Mouse (Mus musculus): ENCODE measurements at regions not wholly inside any gene's neighbourhood (a gene's known extent, or its start where the extent isn't known, plus 50 kb on each side); places are given as distances from the start of the nearest gene placed in this dataset.

DNA sequence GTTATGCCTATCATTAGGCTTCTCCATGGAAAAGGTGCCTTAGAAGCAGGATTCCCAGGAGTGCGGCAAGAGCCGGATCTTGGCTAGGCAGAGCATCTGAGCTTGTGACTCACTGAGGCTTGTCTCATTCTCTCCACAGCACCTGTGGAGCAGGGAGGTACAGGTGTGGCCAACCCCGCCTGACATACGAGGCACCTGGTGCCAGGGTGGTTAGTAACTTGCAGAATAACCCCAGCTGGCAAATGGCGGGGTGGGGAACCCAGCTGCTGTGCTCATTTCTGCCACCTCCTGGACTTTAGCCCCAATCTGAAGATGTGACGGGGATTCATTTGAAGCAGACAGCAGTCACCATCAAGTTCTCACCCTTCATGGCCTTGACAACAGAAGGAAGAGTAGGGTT is 96.2 kb downstream of the Pdgfra start:
- DNase-seq: no peak

DNA sequence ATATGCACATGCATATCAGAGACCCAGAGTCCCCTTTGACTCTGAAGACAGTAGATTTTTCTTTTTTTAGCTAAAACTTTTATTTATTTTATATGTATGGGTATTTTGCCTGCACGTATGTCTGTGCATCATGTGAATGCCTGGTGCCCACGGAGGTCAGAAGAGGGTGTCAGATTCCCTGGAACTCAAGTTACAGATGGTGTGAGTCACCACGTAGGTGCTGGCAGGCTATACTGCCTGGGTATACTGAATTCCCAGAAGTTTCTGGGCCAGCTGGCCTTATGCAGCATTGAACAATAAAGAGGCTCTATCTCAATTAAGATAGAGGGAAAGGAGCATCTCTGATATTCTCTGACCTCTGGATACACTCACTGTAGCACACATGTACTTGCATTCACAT is 97.6 kb downstream of the Pdgfra start:
- no peak for DNase-seq

DNA sequence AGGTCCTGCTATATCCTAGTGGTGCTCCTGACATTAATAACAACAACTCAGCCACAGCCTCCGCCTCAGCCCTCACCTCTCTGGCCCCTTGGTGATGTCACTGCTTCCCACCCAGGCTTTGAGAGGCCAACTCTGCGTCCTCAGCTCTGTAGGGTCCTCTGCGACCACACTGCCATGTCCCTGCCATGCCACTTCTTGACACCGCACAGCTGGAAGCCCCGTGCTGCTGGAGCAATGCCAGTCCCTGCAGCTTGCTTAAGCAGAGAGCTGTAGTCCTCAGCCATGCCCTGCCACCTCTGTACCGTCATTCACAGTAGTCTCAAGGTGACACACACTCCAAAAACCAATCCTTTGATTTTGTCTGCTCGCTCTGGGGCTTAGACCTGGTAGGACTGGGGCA is 101.3 kb downstream of the Pdgfra start:
- DNase-seq: peak in 1 of 2 experiments; percentile 10

DNA sequence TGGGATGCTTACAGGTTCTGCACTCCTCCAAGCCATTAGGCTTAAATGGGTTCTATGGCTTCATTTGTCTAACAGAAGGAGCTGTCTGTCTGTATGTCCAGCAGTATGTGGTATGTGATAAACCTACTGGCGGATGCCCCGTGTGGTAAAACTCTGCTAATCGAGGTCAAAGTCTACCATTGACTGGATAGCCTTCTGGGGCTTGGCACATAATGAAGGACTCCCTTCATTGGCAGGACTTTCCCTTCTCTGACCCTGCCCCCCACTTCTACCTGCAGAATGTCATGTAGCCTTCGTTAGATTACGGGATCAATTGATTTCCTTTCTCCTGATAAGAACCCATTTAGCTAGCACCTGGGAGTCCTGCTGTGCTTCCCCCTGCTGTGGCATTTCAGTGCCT is 101.7 kb downstream of the Pdgfra start:
- DNase-seq: no peak

DNA sequence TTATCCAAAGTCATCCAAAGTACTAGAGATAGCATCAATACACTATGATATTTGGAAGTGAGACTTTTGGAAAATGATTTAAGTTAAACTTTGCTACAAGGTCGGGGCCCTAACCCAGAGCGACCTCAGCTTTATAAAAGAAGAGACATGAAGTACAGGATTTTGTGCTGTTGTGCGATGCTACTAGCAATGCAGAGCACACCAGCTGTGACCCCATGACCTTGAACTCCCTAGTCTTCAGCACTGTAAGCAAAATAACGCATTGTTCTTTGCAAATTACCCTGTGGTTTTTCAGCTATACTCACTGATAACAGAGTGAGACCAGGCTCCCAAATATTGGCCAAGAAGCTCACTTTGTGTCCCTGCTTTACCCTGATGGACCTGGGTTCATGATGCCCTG is 104.1 kb downstream of the Pdgfra start:
- DNase-seq: peak; percentile 17 to 35

DNA sequence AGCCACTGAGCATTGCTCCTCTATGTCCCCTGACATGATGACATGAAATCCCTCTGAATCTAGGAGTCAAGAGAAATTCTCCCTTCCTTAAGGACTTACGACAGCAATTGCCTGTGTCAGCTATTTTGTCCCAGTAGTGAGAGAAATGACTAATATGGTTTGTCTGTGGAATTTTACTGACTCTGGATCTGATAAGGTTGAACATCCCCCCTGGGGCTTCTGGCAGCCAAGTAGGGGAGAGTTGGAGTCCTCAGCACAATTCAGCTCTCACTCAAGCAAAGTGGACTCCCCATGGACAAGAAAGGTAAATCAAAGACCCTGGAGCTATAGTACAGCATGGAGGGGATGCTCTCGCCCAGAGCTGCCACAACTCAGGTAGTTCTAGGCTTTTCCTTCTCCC is 105.0 kb downstream of the Pdgfra start:
- peak in 1 of 2 experiments; percentile 4 for DNase-seq

DNA sequence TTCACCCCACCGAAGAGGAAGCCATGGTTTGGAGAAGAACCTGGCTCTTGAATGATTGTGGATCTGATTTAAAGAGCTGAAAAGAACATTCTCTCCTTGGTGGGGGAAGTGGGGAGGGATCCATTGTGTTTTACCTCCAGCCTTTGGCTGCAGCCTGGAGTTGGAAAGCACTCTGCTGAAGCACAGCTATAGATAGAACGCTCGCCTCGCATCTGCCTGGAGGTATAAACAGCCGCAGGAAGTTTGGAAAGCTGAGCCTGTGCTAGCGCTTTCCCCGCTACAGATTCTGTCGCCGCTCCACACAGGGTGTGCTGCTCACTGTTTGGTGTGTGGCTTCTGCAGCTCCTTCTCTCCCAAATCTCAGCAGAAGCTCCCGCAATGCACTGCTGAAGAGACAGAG is 108.2 kb downstream of the Pdgfra start:
- DNase-seq: no peak

DNA sequence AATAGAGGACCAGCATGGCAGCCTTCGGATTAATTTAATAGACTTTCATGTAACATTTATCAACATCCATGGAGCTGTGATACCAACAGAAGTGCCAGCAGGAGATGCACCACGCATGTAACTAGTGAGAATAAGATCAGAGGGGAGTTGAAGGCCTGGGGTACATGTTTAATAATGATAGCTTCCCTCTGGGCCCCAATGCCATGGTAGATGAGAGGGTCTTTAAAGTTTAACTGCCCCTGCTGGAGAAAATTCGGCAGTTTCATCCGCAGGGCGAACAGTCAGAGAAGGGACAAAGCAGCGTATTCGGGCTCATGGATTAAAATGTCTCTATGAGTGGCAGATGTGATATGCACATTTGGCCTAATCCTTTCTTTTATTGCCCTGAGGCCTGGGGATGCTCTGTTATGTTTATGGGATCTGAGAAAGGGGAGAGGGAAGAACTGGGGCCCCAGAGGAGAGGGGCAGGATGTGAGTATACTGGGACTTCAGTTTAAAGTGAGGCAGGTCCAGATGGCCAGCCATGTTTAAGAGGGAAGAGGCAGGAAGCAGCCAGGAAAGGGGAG is 114.1 kb downstream of the Pdgfra start:
- DNase-seq: no peak

DNA sequence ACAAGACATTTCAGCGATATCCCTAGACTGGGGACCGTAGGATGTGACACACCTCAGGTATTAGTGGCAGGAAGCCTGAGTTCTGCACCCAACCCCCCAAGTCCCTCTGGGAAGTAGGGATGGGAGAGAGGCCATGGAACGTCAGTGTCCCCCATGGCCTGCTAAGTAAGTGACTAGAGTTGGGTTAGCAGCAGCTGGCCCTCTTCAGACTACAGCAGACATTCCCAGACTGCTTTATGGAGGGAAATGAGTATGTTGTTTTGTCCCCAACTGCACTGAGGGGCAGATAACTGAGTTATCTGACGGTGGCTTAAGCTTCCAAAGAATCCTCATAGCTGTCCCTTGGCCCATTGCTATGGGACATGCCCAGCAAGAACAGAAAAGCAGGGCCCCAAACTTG is 114.8 kb downstream of the Pdgfra start:
- no peak for DNase-seq

DNA sequence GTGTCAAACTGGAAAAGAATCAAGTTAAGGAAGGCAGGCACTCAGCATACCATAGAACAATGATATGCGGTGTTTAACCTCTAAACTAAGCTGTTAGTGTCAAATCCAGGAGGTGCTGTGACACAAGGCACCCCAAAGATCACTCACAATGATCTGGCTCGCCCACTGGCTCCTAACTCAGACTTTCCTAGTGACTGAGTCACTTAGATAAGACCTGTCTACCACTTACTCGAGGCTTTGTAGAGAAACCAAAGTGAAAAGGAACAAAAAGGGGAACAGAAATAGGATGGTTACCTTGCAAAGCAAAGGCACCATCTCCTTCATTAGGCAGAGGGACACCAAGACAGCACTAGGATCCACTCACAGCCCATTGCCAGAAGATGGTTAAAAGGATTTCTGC is 115.7 kb downstream of the Pdgfra start:
- DNase-seq: no peak

DNA sequence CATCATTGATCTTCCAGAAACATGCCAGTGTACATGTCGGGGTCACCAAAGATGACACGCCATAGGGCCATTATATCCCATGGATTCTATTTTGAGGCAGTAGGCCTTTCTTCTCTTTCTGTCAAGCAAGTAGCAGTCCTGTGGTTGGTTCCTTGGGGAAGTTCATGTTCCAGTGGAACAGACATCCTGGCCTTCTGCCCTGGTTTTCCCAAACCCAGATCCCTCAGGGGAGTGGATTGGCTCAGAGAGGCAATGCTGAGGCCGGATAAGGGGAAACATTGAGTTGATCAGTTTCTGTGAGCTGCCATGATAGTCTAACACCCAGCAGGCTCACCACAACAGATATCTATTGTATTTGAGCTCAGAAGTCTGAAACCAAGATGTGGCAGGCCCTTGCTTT is 125.9 kb downstream of the Pdgfra start:
- DNase-seq: no peak

DNA sequence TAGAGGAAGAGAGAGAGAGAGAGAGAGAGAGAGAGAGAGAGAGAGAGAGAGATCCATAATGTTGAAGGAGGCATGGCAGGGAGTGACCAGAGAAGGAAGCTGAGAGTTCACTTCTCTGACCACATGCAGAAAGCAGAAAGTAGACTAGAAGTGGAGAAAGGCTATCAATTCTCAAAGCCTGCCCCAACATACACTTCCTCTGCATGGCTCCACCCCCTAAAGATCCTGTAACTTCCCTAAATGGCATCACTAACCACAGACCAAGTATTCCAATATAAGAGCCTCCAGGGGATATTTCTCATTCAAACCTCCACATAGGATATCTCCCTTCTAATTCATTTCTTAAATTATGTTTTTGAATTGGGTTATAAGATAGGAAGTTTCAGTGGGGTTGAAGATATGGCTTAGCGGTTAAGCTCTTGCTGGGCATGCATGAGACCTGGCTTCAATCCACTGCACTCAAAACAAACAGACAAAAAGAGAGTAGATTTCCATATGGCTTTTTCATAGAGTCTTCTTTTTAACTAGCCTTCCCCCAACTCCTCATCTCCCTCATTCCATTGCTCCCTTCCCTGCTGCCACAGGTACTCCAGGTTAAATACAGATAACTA is 127.6 kb downstream of the Pdgfra start:
- DNase-seq: no peak

DNA sequence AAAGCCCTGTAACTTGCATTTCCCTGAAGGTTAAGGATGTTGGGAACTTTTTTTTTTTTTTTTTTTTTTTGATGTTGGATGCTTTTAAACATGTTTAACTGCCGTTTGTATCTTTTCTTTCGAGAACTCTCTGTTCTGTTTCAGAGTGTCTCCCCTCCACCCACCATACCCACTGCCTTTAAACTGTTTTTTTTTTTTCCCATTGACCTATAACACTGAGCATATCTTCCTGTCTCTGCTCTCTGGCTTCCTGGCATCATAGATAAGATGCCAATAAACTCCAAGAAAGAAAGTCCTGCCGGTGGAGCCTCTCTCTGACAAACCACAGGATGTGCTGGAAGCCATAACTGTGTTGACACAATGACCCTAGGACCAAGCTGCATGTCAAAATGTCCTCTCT is 128.6 kb downstream of the Pdgfra start:
- no peak for DNase-seq

DNA sequence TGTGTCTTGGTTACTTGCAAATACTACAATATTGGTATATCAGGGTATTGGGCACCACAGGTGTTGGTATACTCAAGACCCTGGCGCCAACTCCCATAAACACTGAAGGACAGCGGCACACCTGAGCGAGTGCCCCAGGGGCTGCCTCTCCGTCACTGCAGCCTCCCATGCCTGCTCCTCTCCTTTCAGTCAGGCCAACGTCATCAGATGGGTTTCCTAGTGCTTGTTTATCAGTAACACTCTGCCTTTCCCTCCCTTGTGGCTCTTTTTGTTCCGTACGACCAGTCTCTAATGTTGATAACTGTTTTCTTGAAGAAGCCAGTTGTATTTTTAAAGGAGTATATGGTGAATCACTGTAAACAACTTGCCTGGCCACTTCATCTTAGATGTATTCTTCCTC is 129.4 kb downstream of the Pdgfra start:
- no peak for DNase-seq

DNA sequence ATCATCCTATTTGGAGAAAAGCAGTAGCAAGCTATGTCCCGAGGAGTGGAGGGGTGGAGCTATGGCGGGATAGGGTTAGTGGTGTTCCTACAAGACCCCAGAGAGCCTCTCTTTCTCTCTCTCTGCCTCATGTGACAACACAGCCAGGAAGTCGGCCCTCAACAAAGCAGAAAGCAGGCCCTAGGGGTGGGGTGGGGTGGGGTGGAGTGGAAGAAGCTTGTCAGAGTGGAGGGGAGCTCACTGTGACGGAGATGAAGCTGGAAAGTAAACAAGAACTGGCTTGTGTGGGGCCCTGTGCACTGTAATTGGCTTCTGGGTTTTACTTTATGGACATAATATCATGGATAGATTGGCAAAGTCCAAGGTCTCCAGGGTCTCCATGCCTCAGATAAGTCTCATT is 130.5 kb downstream of the Pdgfra start:
- no peak for DNase-seq

DNA sequence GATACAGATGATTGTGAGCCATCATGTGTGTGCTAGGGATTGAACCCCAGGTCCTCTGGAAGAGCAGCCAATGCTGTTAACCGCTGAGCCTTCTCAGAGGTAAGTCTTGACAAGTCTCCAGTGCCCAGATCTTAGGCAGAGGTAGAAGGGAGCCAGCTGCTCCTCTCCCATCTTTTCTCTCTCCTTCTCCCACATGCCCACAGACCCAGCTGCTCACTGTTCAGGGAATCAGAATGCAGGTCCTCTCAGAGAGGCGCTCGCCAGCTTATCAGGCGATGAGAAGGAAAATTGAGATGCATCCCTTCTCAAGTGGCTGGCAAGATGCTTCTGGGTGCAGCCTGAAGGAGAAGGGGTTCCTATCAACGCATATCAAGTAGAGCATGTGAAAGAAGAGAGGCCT is 131.7 kb downstream of the Pdgfra start:
- no peak for DNase-seq

DNA sequence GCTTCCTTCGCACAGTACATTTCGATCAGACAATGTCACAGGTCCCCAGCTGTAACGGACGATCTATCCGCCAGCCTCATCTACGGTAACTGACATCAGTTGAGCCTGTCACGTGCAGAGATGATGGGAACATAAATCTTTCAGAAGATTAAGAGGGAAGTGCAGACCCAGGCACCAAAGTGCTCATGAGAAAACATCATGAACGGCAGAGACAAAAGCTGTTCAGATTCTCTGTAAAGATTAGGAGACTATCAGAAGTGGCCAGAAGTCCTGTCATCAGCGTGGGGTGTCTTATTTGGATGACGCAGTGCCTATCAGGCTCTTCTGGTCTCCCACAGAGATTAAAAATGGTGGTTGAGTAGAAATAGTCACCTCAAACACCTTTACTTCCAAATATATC is 133.9 kb downstream of the Pdgfra start:
- DNase-seq: no peak

DNA sequence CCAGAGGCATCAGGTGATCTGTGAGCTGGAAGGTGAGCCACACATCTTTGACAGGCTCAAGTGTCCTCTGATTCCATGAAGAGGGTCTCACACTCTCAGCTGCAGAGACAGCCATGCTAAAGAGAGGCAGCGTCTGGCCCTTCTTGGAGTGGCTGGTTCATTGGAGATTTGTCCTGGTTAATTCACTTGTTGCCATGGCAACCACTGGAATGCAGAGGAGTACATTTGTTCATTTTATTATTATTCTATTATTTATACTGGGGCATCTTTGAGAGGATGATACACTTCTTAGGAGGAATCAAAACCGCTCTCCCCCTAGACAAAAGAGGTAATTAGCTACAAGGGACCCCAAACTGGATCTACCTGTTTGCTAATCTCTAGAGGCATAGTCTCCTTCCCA is 143.6 kb downstream of the Pdgfra start:
- DNase-seq: no peak

DNA sequence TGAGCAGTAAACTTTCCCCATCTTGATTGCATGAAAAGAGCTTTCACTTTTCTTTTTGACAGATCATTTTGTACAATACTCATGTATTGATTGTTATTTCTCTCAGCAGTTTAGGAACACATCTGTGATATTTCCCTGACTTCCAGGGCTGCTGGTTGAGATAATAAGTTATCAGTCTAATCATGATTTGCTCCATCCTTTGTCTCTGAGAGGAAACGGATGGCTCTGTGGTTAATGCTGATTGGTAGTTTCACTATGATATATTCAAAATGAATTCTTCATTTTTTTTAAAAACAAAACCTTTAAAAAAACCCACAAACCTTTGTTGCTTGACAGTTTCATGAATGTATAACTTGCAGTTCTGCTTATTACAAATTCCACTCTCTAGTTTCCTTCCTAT is 160.8 kb downstream of the Pdgfra start:
- DNase-seq: no peak

DNA sequence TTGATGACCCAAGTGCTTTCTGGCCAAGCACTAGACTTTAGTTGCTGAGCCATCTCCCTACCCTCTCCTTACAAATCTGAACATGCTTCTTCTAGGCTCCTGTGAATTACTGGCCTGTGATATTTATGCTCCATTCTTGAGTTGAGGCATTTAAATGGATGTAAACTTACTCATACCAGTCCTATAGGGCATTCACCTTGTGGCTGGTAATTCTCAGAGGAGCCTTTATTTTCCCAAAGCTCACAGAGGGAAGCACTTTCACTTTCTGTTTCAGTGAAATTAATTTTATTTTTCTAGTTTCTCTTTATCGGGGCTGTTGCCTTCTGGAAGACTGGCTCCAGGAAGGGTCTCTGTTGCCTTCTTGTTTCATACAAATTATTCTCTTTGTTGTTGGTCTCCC is 163.9 kb downstream of the Pdgfra start:
- DNase-seq: no peak

DNA sequence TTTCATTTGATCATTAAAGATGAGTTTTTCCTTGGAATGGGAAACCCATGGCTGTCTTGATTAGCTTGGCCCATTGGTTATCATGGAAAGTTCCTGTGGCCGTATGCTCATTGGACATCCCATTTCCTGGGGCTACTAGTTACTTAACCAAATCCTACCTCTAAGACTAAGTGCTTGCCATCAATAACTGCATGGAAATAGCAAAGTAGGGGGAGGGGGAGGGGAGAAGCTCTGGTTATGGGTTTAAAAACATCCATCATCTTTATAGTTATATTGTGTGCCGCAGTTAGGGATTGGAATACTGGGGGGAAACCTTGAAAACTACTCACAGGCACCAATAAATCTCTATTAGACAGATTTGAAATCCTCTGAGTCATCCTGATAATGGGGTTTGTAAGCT is 168.4 kb downstream of the Pdgfra start:
- no peak for DNase-seq

DNA sequence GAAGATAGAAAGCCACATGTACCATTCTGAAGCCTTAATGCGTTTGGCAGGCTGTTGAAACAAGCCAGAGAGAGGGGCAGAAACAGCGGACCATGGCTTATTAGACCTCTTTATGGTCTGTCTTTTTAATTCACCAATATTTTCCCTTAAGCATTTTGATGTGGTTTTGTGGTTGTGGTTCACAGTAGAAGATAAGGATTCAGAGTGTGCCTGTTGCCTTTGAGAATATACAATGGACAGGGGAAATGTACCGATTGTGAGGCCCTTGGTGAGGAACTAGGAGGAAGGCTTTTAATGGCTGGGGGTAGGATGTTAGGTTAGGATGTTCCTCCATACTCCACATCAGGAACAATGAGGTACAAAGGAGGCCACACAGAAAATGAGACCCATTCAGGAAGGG is 182.0 kb downstream of the Pdgfra start:
- no peak for DNase-seq

DNA sequence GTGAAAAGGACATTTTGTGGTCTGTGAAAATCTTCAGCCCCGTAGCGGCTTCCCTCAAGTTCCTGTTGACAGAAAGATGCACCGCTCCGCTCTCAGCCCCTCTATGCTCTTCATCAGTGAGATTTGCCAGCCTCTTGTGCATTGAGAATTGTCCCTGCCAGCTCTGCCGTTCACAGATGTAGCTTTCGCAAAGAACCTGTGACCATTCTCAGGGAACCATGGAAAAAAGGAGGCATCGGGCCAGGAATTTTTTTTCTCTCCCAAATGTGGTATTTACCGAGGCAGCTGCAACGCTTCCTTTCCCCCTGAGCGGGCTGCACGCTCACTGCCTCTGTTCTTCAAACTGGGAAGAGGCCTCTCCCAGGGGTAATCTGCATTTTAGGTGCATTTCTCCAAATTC is 184.4 kb downstream of the Pdgfra start:
- DNase-seq: peak in 1 of 2 experiments; percentile 14

DNA sequence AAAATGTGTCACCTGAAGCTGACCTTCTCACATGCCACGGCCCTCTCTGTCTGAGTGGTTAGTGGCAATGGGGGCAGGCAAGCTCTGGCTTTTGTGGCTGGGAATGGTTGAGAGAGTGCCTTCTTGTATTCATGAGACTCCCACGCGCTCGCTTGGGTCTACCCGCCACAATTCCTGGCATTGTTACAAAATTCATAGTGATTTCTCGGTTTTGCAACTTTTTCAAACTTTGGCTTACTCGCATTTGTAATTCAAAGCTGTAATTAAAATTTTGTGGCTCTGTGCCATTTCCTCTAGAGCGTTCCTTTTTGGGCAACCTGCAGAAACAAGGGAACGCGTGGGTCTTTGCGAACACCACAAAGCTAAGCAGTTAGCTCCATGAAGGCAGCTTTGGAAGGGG is 186.3 kb downstream of the Pdgfra start:
- DNase-seq: no peak

DNA sequence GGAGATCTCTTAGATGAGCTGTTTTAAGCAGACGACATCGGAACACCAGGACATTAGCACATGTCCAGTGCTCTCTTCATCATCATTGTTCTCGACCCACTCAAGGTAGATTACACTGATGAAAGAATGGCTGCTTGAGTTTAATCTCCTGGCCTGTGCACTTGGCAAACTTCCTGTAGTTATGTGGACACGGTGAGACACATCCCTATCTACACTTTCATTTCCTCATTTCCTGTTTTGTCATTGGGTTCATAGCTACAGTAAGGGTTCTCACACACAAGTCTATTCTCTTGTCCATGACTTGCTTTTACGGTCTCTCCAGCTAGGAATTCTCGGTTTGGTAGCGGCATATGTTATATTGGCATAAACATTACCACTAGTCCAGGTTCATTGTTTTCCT is 190.5 kb downstream of the Pdgfra start:
- no peak for DNase-seq
